Mouse (Mus musculus) C2C12 (cell line): ENCODE results near the gene Mtmr3. TPM values are rescaled to one million over a fixed set of nuclear protein-coding genes. Genes with fewer than 3 reads are reported as not detected.

Experiments
- H3K27me3 ChIP-seq: one replicate; pipeline ENCODE4 v1.6.1; 2011; ENCODE audit not compliant: control insufficient read depth, insufficient read depth, insufficient read length
- H3K36me3 ChIP-seq: one replicate; pipeline ENCODE4 v1.6.1; 2011; ENCODE audit not compliant: control insufficient read depth, insufficient read depth
- H3K4me3 ChIP-seq: one replicate; pipeline ENCODE4 v1.5.1; 2011; ENCODE audit warnings: mild to moderate bottlenecking, control low read depth; ENCODE audit not compliant: poor library complexity, insufficient read depth, severe bottlenecking
- H3K79me2 ChIP-seq: one replicate; pipeline ENCODE4 v1.6.1; 2011; ENCODE audit not compliant: control insufficient read depth, insufficient read depth
- H3K79me3 ChIP-seq: one replicate; pipeline ENCODE4 v1.6.1; 2011; ENCODE audit warnings: low read depth, control low read depth
- H3ac ChIP-seq: one replicate; pipeline ENCODE3; 2011; ENCODE audit warnings: low read depth; ENCODE audit not compliant: control insufficient read depth, insufficient read length
- CEBPB ChIP-seq: IDR thresholded peaks from one replicate; pipeline ENCODE4 v1.6.1; 2011; ENCODE audit warnings: low read depth, mild to moderate bottlenecking, control low read depth, moderate library complexity
- CTCF ChIP-seq: IDR thresholded peaks from one replicate; pipeline ENCODE4 v1.5.1; 2011; ENCODE audit not compliant: control insufficient read depth, insufficient read depth, insufficient read length
- FOSL1 ChIP-seq: IDR thresholded peaks from one replicate; pipeline ENCODE4 v1.8.0; 2011; ENCODE audit warnings: mild to moderate bottlenecking, low read length; ENCODE audit not compliant: poor library complexity, insufficient read depth, severe bottlenecking
- MAX ChIP-seq: IDR thresholded peaks from one replicate; pipeline ENCODE4 v1.6.1; 2011; ENCODE audit warnings: mild to moderate bottlenecking, control low read depth
- MYOD1 ChIP-seq: IDR thresholded peaks from one replicate; pipeline ENCODE4 v1.6.1; 2011; ENCODE audit warnings: low read depth; ENCODE audit not compliant: control insufficient read depth, insufficient read length
- MYOG ChIP-seq: IDR thresholded peaks from one replicate; pipeline ENCODE4 v1.6.1; 2011; ENCODE audit not compliant: control insufficient read depth, insufficient read length; ENCODE audit errors: extremely low read depth
- USF1 ChIP-seq: IDR thresholded peaks from one replicate; pipeline ENCODE4 v1.6.1; 2011; ENCODE audit warnings: low read depth, mild to moderate bottlenecking, control low read depth, moderate library complexity
- polyA plus RNA-seq: library from polyadenylated mRNA; unstranded; fragments of >200 nt; fragmentation: generic; extraction: Trizol; gene quantifications from one replicate; pipeline ENCODE4 v1.2.1, GENCODE M21; 2012; ENCODE audit warnings: missing spikeins

Gene Mtmr3
- polyA plus RNA-seq, 1 experiment = 13.8 TPM

DNA sequence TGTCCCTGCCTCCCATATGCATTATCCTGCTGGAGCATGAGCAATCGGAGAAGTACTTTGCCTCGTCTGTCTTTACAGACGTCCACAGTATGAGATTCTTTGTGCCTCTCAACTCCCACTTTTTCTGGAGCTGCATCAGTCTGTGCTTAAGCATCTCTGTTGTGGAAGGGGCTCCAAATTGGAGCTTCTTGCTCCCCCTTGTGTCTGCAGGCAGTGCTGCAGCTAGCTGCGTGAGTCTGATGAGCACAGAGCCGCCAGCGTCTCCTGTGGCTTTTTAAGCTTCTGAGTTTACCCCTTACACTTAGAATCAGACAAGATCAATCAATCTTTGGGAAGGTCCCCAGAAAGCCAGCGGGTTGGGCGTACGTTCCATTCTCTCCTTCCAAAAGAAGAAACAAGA lies 143.5 kb downstream of the Mtmr3 start:
- H3K79me2 ChIP-seq = no peaks in the 10 kb centered on the region
- no peaks in the 10 kb centered on the region for H3K36me3 ChIP-seq
- H3ac ChIP-seq = no peak overlapping the region
- no peaks in the 10 kb centered on the region for H3K27me3 ChIP-seq
- no peak for TF ChIP-seq FOSL1
- no peak for TF ChIP-seq CEBPB
- TF ChIP-seq MAX = peak; percentile 20
- no peak for TF ChIP-seq USF1
- TF ChIP-seq CTCF = peak; percentile 75
- no peak for TF ChIP-seq MYOD1
- no peak for TF ChIP-seq MYOG
- no peaks in the 10 kb centered on the region for H3K79me3 ChIP-seq
- no peak overlapping the region for H3K4me3 ChIP-seq

DNA sequence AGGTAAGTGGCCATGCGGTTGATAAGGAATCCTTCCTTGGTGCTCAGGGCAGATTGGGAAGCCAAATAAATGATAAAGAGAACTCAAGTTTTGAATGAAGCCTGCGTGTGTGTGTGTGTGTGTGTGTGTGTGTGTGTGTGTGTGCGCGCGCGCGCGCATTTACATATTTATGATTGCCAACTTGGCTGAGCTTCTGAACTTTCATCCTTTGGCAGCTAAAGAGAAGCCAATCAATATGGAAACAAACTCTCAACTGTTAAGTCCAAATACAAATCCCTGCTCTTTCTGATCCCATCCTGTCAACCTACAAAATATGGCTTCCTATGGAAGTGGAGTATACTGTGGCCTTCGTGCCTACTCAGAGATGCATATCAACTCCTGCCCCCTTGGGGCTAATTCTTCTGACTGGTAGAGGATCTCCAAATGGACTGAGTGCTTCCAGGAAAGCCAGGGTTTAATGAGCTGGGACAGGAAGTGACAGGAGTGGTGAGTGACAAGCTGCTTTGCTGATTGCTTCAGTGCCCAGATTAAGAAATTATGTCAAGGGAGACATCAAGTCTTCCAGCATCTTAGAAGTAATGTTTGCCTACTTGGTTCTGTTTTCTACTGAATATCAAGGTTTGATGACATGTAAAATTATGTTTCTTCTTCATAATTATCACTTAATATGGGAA lies 148.3 kb downstream of the Mtmr3 start:
- Histone ChIP-seq H3K79me3 (no peaks in the 10 kb centered on the region), H3K79me2 (no peaks in the 10 kb centered on the region), H3K27me3 (no peaks in the 10 kb centered on the region), H3K4me3 (no peak overlapping the region), H3K36me3 (no peaks in the 10 kb centered on the region), H3ac (no peak overlapping the region)
- TF ChIP-seq FOSL1 (no peak), USF1 (no peak), MYOD1 (no peak), CTCF (no peak), CEBPB (no peak), MYOG (no peak), MAX (no peak)

DNA sequence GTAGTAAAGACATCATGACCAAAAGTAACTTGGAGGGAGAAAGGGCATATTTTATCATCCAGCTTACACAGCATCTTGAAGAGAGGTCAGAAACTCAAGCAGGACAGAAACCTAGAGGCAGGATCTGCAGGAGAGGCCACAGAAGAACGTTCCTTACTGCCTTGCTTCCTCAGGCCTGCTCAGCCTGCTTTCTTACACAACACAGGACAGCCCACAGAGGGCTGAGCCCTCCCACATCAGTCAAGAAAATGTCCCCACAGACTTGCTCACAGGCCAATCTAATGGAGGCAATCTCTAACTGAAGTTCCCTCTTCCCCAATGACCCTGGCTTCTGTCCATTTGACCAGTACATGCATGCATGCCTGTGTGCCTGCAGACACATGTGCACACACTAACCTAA lies 152.4 kb downstream of the Mtmr3 start:
- Histone ChIP-seq H3K79me3 (no peaks in the 10 kb centered on the region), H3K27me3 (no peaks in the 10 kb centered on the region), H3K4me3 (no peak overlapping the region), H3K36me3 (no peaks in the 10 kb centered on the region), H3ac (no peak overlapping the region), H3K79me2 (no peaks in the 10 kb centered on the region)
- TF ChIP-seq CTCF = no peak

DNA sequence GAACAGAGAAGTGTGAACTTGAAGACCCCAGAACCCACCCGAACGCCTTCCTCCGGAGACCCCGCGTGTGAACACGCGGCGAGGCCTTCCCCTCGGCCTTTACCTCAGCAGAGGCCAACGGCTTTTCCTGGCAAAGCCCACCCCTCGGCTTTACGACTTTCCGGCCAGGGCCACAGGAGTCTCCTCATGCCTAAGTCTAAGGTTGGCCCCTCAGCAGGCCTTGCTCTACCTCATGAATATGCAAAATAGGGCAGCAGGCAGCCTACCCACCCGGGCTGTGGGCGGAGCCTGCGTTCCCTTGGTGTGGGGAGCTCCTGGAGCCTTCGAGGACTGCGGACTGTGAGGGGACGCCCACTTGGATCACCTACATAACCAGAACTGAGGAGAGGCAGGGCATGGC lies 153.7 kb downstream of the Mtmr3 start, which contains the start of gene Hormad2:
Hormad2 (minus strand) TSS at position 128 of the 400 bp plus-strand sequence.
- Histone ChIP-seq H3K4me3 (no peak within 1 kb of the TSS), H3K79me2 (no peaks in the 10 kb centered on the region), H3K27me3 (no peaks in the 10 kb centered on the region), H3K79me3 (no peaks in the 10 kb centered on the region), H3ac (no peak within 1 kb of the TSS), H3K36me3 (no peaks in the 10 kb centered on the region)
- TF ChIP-seq MAX (no peak), MYOG (no peak), CTCF (no peak), FOSL1 (no peak), CEBPB (no peak), MYOD1 (no peak), USF1 (no peak)

DNA sequence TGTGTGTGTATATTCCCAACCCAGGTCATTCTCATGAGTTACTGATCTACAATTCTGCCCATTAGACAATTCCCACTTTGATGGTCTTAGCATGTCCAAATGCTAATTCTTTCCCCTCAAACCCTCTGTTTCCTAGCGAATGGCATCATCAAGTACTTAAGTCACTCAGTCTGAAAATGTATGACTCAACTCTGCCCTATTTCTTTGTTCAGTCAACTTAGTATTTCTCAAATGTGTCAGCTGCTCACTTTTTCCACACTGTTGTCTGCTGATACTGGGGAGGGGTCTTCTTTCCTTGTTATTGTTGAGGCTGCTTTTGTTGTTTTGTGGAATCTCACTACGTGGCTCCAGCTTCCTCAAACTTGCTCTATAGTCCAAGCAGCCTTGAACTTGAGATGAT lies 156.5 kb downstream of the Mtmr3 start:
- no peaks in the 10 kb centered on the region for H3K79me2 ChIP-seq
- no peak overlapping the region for H3ac ChIP-seq
- no peaks in the 10 kb centered on the region for H3K36me3 ChIP-seq
- no peaks in the 10 kb centered on the region for H3K79me3 ChIP-seq
- no peak for TF ChIP-seq CTCF
- no peak for TF ChIP-seq USF1
- no peak for TF ChIP-seq CEBPB
- no peak for TF ChIP-seq MYOD1
- TF ChIP-seq MAX = no peak
- TF ChIP-seq MYOG = no peak
- TF ChIP-seq FOSL1 = no peak
- no peaks in the 10 kb centered on the region for H3K27me3 ChIP-seq
- no peak overlapping the region for H3K4me3 ChIP-seq

DNA sequence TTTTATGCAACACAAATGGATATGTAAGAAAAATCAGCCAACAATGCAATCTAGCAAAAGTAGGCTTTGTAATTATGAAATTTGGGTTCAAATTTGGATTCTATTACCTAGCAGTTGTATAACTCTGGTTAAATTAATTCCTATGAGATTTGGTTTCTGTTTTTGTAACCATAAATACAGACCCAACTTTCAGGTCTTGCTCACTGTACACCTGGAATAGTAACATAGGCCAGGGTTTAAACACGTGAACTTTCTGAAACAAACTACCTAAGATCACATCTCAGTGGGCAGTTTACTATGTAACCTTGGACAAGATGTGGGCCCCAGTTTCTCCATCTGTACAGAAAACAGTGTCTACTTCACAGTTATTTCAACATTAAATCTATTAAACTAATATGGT lies 157.3 kb downstream of the Mtmr3 start:
- Histone ChIP-seq H3K79me3 (no peaks in the 10 kb centered on the region), H3ac (no peak overlapping the region), H3K79me2 (no peaks in the 10 kb centered on the region), H3K27me3 (no peaks in the 10 kb centered on the region), H3K4me3 (no peak overlapping the region), H3K36me3 (no peaks in the 10 kb centered on the region)
- TF ChIP-seq CEBPB (no peak), MYOG (no peak), CTCF (no peak), MAX (no peak), FOSL1 (no peak), USF1 (no peak), MYOD1 (no peak)
